In genomic region chr8:121124547-121125239, GRCm38 (mm10) we compare ENCODE assay signal across 9 mouse cellular contexts. TPM values are rescaled to one million over a fixed set of nuclear protein-coding genes. Genes with fewer than 3 reads are reported as not detected.
DNase-seq lines count a peak whose midpoint lies in the region; ATAC-seq and TF ChIP-seq lines count a peak whose summit lies in the region.
"Had no signal": no experiment of that assay in that cellular context is flagged by ENCODE, and none has a peak within 500 bp of the region (broad histone marks: within the 10 kb centered on the region; RNA-seq: fewer than 3 reads in every experiment).

No protein-coding gene starts in this region.

- peaks cover 38% of the 10 kb centered on the region for H3K27me3 ChIP-seq in kidney, embryonic 14.5 days (ENCODE audit: control insufficient read depth, insufficient read depth, low read length)
- peaks cover 91% of the 10 kb centered on the region for H3K27me3 ChIP-seq in heart, embryonic 12.5 days (replicated peaks)
- H3K27me3 ChIP-seq in limb, embryonic 12.5 days: peaks cover 100% of the 10 kb centered on the region
- peaks cover 29% of the 10 kb centered on the region for H3K27me3 ChIP-seq in thymus, adult 2 months (ENCODE audit: control insufficient read depth, insufficient read depth, low read length)

- no peak for TF ChIP-seq CTCF in thymus, adult 2 months (IDR thresholded peaks at IDR 0.05; ENCODE audit: borderline replicate concordance, control insufficient read depth, extremely low read depth, insufficient read depth, low read length, poor library complexity)

- peak overlapping the region; percentile 48; the same call in 1 of the 2 replicates for H3K9ac ChIP-seq in kidney, embryonic 14.5 days (ENCODE audit: low read depth, low read length)
- peak overlapping the region; percentile 62; the same call in 1 of the 2 replicates for H3K9ac ChIP-seq in heart, embryonic 12.5 days
- H3K9ac ChIP-seq in limb, embryonic 12.5 days (replicated peaks): 0 out of 2 replicates have a peak overlapping the region, but pooled peaks have one; percentile 0
- H3K9ac ChIP-seq: liver, embryonic 14.5 days had no signal

- 3% methylated on average over 17 of the region's 17 CpGs for WGBS in kidney, embryonic 14.5 days
- WGBS in heart, embryonic 12.5 days: 4% methylated on average over 17 of the region's 17 CpGs
- WGBS in limb, embryonic 12.5 days: 3% methylated on average over 17 of the region's 17 CpGs
- WGBS in thymus, adult 2 months: 19% methylated on average over 17 of the region's 17 CpGs

- H3K27ac ChIP-seq in kidney, embryonic 14.5 days (ENCODE audit: low read depth, low read length): peak overlapping the region; percentile 94
- H3K27ac ChIP-seq in heart, embryonic 12.5 days (ENCODE audit: poor library complexity, severe bottlenecking): peak overlapping the region; percentile 82
- no peak overlapping the region for H3K27ac ChIP-seq in limb, embryonic 12.5 days
- H3K27ac ChIP-seq in thymus, adult 2 months (ENCODE audit: control insufficient read depth, insufficient read depth, low read length): no peak overlapping the region
- H3K27ac ChIP-seq: liver, embryonic 14.5 days had no signal

- TF ChIP-seq POLR2A in thymus, adult 2 months (IDR thresholded peaks at IDR 0.05; ENCODE audit: control insufficient read depth, extremely low read depth, insufficient read depth, low read length, poor library complexity): no peak

- H3K4me2 ChIP-seq in kidney, embryonic 14.5 days (replicated peaks; ENCODE audit: low read depth, low read length): peak overlapping the region; percentile 57
- H3K4me2 ChIP-seq in heart, embryonic 12.5 days: peak overlapping the region; percentile 78
- peak overlapping the region; percentile 61 for H3K4me2 ChIP-seq in limb, embryonic 12.5 days

- H3K4me1 ChIP-seq in kidney, embryonic 14.5 days (ENCODE audit: control insufficient read depth, insufficient read depth, low read length): peaks cover 56% of the 10 kb centered on the region
- H3K4me1 ChIP-seq in heart, embryonic 12.5 days (replicated peaks): peaks cover 68% of the 10 kb centered on the region
- H3K4me1 ChIP-seq in limb, embryonic 12.5 days (replicated peaks): peaks cover 57% of the 10 kb centered on the region
- H3K4me1 ChIP-seq in thymus, adult 2 months (replicated peaks; ENCODE audit: control insufficient read depth, insufficient read depth, low read length): 0 out of 2 replicates have a peak, but pooled peaks cover 5% of the 10 kb centered on the region

- peaks cover 27% of the 10 kb centered on the region for H3K36me3 ChIP-seq in kidney, embryonic 14.5 days (ENCODE audit: control insufficient read depth, insufficient read depth, low read length)
- peaks cover 10% of the 10 kb centered on the region for H3K36me3 ChIP-seq in heart, embryonic 12.5 days
- H3K36me3 ChIP-seq in limb, embryonic 12.5 days: 0 out of 2 replicates have a peak, but pooled peaks cover 7% of the 10 kb centered on the region
- no peaks in the 10 kb centered on the region for H3K36me3 ChIP-seq in thymus, adult 2 months (ENCODE audit: control insufficient read depth, insufficient read depth, low read length)

- H3K9me3 ChIP-seq in kidney, embryonic 14.5 days (ENCODE audit: control insufficient read depth, low read length): no peaks in the 10 kb centered on the region
- H3K9me3 ChIP-seq in heart, embryonic 12.5 days (replicated peaks): no peaks in the 10 kb centered on the region
- no peaks in the 10 kb centered on the region for H3K9me3 ChIP-seq in limb, embryonic 12.5 days

- peak; percentile 63 for ATAC-seq in kidney, embryonic 14.5 days (ENCODE audit: low FRiP score, low TSS enrichment)
- peak; percentile 52 for ATAC-seq in heart, embryonic 12.5 days (ENCODE audit: insufficient number of reproducible peaks, low FRiP score)
- 0 out of 2 replicates have a peak, but pooled peaks have one; percentile 4 for ATAC-seq in limb, embryonic 12.5 days (ENCODE audit: insufficient number of reproducible peaks, insufficient read depth, low FRiP score, low TSS enrichment, low read depth)
- no peak for ATAC-seq in cerebellum, adult (ENCODE audit: insufficient number of reproducible peaks, low FRiP score, low TSS enrichment)

- H3K4me3 ChIP-seq in kidney, embryonic 14.5 days (ENCODE audit: low read length): peak overlapping the region; percentile 38
- peak overlapping the region; percentile 45; the same call in 1 of the 2 replicates for H3K4me3 ChIP-seq in heart, embryonic 12.5 days
- H3K4me3 ChIP-seq in limb, embryonic 12.5 days (replicated peaks): peak overlapping the region; percentile 34
- H3K4me3 ChIP-seq in thymus, adult 2 months (ENCODE audit: control insufficient read depth, insufficient read depth, low read length): no peak overlapping the region

- no peak for DNase-seq in kidney, postnatal 25 days
- peak; percentile 51 for DNase-seq in Muller cell, postnatal 12 days (ENCODE audit: inconsistent ontology term)
- DNase-seq in thymus, adult 2 months: no peak
- DNase-seq in frontal cortex, postnatal 36 days (ENCODE audit: low spot score in 2 of 2): no peak

RNA-seq across cellular contexts. Expression of gene Foxl1, which starts 3.0 kb away (rescaled TPM):
- 6.6 and 7.1 TPM in 2 replicates for polyA plus RNA-seq in kidney, embryonic 14.5 days (2014; fragmentation: Nextera tagmentation; extraction: Ambion mirVana)
- polyA plus RNA-seq in heart, embryonic 12.5 days (2016; fragmentation: Nextera tagmentation; extraction: Ambion mirVana): 0.78 and 1.2 TPM in 2 replicates
- polyA plus RNA-seq in limb, embryonic 12.5 days (2016; fragmentation: Nextera tagmentation; extraction: Ambion mirVana): 0.08 TPM in 2 replicates
- polyA plus RNA-seq in thymus, adult 2 months (2012; rRNA removed): 0.11 and 0.14 TPM in 2 replicates

RNA-seq across cellular contexts. Expression of gene Foxc2, which starts 8.7 kb away (rescaled TPM):
- polyA plus RNA-seq in kidney, embryonic 14.5 days (2014; fragmentation: Nextera tagmentation; extraction: Ambion mirVana): 48.3 and 52.3 TPM in 2 replicates
- polyA plus RNA-seq in heart, embryonic 12.5 days (2016; fragmentation: Nextera tagmentation; extraction: Ambion mirVana): 20.7 and 20.8 TPM in 2 replicates
- 6.0 and 8.6 TPM in 2 replicates for polyA plus RNA-seq in limb, embryonic 12.5 days (2016; fragmentation: Nextera tagmentation; extraction: Ambion mirVana)
- 0.80 and 0.85 TPM in 2 replicates for polyA plus RNA-seq in thymus, adult 2 months (2012; rRNA removed)

RNA-seq across cellular contexts. Expression of gene Mthfsd, which starts 16.5 kb away (rescaled TPM):
- polyA plus RNA-seq in kidney, embryonic 14.5 days (2014; fragmentation: Nextera tagmentation; extraction: Ambion mirVana): 67.0 and 72.8 TPM in 2 replicates
- 45.2 and 45.8 TPM in 2 replicates for polyA plus RNA-seq in heart, embryonic 12.5 days (2016; fragmentation: Nextera tagmentation; extraction: Ambion mirVana)
- 68.3 and 71.7 TPM in 2 replicates for polyA plus RNA-seq in limb, embryonic 12.5 days (2016; fragmentation: Nextera tagmentation; extraction: Ambion mirVana)
- 60.8 and 69.4 TPM in 2 replicates for polyA plus RNA-seq in thymus, adult 2 months (2012; rRNA removed)

RNA-seq across cellular contexts. Expression of gene Foxf1, which starts 40.5 kb away (rescaled TPM):
- polyA plus RNA-seq in kidney, embryonic 14.5 days (2014; fragmentation: Nextera tagmentation; extraction: Ambion mirVana): 0.74 and 0.93 TPM in 2 replicates
- polyA plus RNA-seq in heart, embryonic 12.5 days (2016; fragmentation: Nextera tagmentation; extraction: Ambion mirVana): 0.68 and 3.7 TPM in 2 replicates
- 0.33 and 1.4 TPM in 2 replicates for polyA plus RNA-seq in limb, embryonic 12.5 days (2016; fragmentation: Nextera tagmentation; extraction: Ambion mirVana)
- 0.94 and 1.3 TPM in 2 replicates for polyA plus RNA-seq in thymus, adult 2 months (2012; rRNA removed)

Comparison
In these comparisons a context has a peak if more than half of its experiments do, and no peak if none do; other contexts are left out.
1. H3K27ac ChIP-seq: peak in kidney, embryonic 14.5 days (single experiment) and heart, embryonic 12.5 days (single experiment); none in limb, embryonic 12.5 days (single experiment) and thymus, adult 2 months (single experiment).
2. H3K9ac ChIP-seq: peak in every context shown above with its lines; median percentile 62 in heart, embryonic 12.5 days; 48 in kidney, embryonic 14.5 days; 0 in limb, embryonic 12.5 days.
3. Peak in every context shown above with its lines, with median percentiles within 50 percentile points of each other: H3K4me2 ChIP-seq.